Mouse (Mus musculus): ENCODE measurements around the gene Mastl.

DNA sequence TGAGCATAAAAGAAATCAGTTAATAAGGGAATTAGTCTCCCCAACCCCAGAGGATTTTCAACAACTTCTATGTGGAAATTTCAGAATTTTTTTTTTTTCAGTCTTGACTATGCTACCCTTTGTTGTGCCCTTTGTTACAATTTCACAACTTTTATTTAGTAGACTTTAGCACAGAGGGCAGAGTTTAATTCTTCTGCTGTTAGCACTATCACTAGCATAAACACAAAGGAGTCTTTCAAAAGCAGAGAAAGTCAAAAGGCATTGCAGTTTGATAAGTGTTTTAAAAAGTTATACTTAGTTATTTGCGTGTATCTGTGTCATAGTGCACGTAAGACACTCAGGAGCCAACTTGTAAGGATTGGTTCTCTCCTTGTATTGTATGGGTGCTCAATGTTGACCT, 77.2 kb downstream of the Mastl start:
- TF ChIP-seq CTCF (conservative IDR thresholded peaks at IDR 0.05; ENCODE audit: insufficient read depth, insufficient read length, low read depth, low read length), result no peak
- TF ChIP-seq POLR2A (IDR thresholded peaks at IDR 0.05; ENCODE audit: low read depth, low read length), result no peak
